Mouse (Mus musculus): Measurements from ENCODE around the gene Gna13. TPM values are rescaled to one million over a fixed set of nuclear protein-coding genes. Genes with fewer than 3 reads are reported as not detected.
"Not testable (repeated sequence)": the region's sequence is repeated elsewhere in the genome, so short reads cannot be mapped to it uniquely, and the experiment has no call there.

The Gna13 gene
- total RNA-seq (2021) = 10 to 100 TPM; 75.1 to 78.2 TPM
- long read RNA-seq, experiment 1, full-length matches to known transcripts = 27 of 34 reads
- long read RNA-seq, experiment 1, partial matches to known transcripts = 7 of 34 reads
- long read RNA-seq, experiment 1, other reads (novel, unspliced or antisense) = 0 of 34 reads
- long read RNA-seq, experiment 2, full-length matches to known transcripts = 44 of 67 reads
- long read RNA-seq, experiment 2, partial matches to known transcripts = 12 of 67 reads
- long read RNA-seq, experiment 2, other reads (novel, unspliced or antisense) = 11 of 67 reads

DNA sequence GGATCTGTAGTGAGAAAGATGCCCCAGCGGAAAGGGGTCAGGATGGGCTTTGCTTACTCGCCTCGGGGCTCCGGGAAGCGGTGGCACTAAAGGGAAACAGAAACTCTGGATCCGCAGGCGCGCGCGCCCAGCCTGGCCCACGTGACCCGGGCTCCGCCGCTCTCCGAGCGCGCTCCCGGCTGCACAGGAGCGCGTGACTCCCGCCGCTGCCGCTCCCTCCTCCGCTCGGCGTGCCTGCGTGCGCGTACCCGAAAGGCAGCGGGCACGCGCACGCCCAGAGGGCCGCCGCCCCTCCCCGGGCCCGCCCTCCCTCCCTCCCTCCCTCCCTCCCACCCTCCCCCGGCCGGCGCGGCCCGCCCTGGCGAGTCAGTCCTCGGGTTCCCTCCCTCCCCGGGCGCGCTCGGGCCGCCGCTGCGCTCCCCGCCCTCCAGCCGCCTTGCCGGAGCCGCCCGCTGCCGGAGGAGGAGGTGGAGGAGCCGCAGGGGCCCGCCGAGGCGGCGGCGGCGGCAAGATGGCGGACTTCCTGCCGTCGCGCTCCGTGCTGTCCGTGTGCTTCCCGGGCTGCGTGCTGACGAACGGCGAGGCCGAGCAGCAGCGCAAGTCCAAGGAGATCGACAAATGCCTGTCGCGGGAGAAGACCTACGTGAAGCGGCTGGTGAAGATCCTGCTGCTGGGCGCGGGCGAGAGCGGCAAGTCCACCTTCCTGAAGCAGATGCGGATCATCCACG, at the start of gene Gna13:
TSS of gene Gna13 (plus strand) at position 369 of the 728 bp plus-strand sequence.
- DNase-seq (ENCODE audit: low spot score in 2 of 2) = peak; percentile 77

DNA sequence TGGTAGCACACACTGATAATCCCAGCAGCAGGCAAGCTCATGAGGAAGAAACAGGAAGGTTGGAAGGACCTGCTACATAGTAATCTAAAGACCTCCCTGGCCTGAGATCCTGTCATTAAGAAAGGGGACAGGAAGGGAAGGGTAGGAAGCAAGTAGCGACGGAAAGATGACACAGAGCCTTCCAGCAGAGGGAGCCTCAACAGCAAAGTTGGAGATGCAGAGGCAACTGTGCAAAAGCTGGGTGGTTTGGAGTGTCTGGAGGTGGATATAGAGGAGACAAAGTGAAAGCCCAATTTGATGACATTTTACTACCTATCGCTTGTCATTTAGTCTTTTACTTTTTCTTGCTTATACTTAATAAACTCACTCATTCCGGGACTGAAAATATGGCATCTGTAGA, 45.7 kb upstream of the Gna13 start:
- no peak for DNase-seq (ENCODE audit: low spot score in 2 of 2)

DNA sequence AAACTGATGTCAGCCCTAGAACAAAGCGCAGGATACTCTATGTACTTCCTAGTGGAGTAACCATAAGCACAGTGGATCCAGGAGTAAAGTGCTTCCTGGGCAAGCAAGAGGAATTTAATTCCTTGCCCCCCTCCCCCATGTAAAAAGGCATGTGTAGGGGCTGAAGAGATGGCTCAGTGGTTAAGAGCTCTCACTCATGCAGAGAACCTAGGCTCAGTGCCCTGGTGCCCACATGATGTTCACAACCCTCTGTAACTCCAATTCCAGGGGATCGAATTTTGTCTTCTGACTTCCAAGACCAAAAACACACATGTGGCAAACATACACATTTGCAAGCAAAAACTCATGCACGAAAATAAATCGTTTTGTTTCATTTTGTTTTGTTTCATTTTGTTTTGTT, 43.2 kb upstream of the Gna13 start:
- no peak for DNase-seq (ENCODE audit: low spot score in 2 of 2)

DNA sequence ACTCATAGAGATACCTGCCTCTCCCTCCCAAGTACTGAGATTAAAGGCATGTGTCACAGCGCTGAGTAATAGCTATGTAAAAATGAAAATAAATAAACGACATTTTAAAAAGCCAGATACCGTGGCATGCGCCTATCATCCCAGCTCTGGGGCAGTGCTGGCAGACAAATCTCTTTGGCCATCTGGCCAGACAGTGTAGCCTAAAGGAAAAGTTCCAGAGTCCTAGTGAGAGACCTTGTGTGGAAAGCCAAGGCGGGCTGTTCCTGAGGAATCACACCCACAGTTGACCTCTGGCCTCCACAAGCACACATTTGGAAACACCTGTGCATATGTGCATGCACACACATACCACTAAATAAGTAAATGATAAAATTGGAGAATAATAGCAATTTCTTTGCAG, 42.7 kb upstream of the Gna13 start:
- no peak for DNase-seq (ENCODE audit: low spot score in 2 of 2)

DNA sequence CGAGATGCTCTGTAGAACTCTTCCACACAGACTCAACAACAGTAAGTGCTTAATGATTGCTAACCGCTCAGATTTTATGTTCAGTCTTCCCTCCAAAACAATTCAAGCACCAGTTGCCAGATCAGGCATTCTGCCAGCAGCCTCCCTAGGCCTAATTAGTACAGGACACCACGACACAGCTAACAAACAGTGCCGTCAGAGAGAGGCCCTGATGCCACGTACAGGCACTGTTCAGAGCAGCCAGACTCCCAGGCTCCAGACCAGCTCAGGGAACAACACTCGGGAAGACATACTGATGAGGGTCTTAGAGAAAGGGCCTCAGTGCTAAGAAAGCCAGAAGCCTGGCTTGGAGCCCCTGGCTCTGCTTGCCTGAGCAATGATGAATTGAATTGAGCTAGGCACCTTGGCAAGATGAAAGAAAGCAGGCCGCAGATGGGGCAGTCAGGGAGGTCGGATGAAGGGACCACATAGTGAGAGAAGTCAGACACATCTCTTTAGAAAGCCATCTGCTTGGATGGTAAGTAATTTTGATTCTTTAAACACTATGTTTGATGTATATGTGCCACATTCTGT, 42.2 kb upstream of the Gna13 start:
- no peak for DNase-seq (ENCODE audit: low spot score in 2 of 2)

DNA sequence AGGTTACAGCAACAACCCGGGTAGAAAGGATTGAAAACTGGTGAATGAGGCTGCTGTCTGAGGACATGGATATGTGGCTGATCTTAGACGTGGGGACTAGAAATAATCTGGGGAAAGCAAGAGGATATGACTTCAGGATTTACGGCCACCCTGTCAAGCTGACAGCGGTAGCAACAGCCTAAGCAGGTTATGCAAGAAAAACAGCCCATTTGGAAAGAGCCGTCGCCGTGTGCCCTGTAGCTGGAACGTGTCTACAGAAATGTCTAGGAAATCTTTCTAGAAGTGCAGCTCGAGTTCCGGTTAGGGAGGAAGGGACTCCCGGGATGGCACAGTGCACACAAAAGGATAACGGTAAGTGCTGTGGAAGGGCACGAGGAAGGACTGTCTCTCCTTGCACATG, 36.4 kb upstream of the Gna13 start:
- DNase-seq (ENCODE audit: low spot score in 2 of 2) = no peak

DNA sequence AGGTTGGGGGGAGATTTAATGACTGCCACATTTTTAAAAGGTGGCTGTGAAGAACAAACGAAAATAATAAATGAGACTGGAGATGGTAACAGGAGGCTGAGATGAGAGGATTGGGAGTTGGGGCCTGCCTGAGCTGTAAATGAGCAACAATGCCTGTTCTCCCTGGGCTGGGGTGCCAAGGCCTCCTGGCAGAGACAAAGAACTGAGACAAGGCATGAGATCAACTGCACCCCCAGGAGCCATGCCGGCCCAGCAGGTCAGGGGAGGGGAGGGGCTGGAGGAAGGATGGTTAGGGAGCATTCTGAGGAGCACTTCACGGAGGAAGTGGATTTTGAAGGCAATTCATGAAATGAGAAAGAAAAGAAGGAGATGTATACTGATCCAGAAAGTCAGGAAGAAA, 35.2 kb upstream of the Gna13 start:
- DNase-seq (ENCODE audit: low spot score in 2 of 2) = no peak

DNA sequence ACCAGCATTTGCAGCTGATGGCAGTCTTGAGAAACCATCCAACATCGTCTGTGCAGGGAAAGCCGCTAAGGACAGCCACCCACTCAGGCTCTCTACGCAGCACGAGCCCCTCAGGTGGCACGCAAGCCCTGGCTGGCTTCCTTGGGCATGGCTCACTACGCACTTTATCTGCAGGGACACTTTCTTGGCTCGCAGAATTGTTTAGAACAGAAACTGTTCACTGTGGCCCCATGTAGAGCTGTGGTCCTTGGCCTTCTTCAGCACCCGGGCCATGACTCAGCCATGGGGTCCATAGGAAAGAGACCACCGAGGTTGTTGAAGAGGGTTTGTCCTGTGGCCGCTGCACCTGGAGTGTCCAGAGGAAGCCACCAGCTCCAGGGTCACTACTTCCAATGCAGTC, 34.7 kb upstream of the Gna13 start:
- DNase-seq (ENCODE audit: low spot score in 2 of 2) = no peak

DNA sequence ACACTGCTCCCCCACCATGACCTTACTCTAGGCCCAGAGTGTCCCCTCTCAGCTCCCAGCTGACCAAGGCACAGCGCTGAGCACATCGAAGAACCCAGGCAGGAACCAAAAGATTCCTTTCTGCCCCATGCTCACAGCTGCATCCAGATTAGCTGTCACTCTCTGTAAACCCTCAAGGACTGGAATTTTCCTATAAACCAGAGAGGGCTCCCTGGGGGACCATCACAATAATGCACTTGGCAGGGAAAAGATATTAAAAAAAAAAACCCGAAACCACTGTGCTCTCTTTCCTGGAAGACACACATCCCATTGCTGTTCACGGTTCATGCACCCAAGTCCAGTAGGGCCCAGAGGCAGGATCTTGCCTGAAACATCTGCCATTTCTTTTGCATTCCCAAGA, 33.3 kb upstream of the Gna13 start:
- DNase-seq (ENCODE audit: low spot score in 2 of 2) = no peak

DNA sequence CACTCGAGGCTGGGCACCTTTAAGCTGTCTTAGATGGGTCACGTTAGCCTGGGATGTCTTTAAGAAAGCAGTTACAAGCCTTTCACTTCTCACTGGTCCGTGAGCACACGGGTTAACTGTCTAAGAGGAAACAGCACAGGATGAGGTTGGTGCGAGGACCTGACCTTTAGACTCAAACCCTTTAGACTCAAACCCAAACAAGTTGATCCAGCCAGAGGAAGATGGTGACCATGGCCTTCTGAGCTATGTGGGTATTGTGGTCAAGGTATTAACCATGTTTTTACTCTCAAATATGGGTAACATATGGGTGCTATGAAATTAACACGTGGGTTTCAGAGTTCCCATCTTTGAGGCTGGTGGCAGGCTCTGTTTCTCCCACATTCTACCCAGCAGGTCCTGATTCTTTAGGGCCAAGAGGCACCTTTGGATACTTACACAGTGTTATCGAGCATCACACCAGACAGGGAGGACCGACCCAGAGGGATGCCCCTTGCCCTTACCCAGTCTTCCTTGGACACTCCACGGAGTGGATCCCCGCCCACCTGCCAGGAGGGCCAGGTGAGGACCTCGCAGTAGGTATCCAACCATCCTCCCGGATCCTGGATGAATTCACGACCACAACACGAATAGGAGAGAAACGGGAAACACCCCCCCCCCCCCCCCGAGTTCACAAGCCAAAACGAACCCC, 31.8 kb upstream of the Gna13 start:
- no peak for DNase-seq (ENCODE audit: low spot score in 2 of 2)

DNA sequence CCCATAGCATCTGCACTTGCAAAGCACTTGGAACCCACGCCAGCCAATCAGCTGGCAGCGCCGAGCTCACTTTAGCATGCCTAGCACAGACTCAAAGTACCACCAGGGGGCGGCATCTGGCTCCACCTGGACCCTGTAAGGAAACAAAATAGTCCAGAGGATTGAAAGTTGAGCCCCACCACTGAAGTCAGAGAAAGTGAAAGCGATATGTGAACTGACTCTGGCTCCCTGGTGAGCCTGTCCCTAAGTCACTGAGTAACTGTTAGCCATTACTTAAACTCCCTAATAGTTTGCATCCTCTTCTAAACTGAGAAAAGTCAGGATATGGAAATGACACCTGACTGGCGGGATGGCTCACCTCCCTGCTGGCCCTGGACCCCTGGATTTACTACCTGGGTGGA, 31.2 kb upstream of the Gna13 start:
- peak; percentile 85 to 89 for DNase-seq (ENCODE audit: low spot score in 2 of 2)

DNA sequence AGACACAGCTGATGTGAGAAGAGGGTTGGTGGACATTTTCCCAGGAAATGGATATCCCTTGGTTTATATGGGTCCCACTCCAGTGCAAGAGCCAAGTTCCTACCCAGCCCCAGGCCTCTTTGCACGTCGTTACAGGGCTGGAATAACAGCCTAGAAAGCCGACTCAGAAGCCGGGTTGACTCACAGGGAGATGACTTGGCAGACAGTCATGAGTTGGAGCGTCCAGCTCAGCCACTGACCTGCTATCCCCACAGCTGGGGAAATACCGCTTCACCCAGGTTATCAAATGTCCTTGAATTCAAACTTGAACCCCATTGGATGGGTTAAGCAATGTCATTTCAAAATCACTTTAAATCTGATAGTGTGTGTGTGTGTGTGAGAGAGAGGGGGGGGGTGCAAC, 29.9 kb upstream of the Gna13 start:
- no peak for DNase-seq (ENCODE audit: low spot score in 2 of 2)

DNA sequence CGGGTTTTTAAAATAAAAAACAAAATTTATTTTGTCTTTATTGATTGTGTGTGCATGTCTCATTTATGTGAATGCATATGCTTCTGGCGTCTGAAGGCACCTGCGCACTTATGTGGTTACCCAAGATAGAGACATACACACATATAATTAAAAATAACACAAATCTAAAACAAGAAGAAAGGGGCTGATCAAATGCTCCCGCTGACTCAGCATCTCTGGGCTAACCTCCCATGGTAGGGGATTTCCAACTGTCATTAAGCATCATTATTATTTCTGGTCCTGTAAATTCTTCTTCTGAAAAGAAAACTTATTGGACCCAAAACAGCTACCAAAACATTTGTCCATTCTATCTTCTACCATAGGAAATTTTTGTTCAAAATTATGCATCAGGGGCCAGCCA, 27.9 kb upstream of the Gna13 start:
- DNase-seq (ENCODE audit: low spot score in 2 of 2) = no peak

DNA sequence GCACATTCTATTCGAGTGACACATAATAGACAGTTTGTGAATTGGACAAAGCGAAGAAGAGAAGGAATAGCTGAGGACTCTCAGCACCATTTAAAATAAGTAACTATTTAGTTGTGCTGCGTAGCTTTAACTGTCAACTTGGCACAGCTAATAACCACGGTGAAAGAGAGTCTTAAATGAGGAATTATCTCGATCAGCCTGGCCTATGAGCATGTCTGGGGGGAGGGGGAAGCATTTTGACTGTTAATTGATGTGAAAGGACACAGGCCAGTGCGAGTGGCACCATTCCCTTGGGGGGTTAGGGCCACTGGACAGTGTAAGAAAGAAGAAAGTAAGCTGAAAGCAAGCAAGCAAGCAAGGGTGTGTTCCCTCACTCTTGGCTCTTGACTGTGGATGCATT, 26.7 kb upstream of the Gna13 start:
- no peak for DNase-seq (ENCODE audit: low spot score in 2 of 2)

DNA sequence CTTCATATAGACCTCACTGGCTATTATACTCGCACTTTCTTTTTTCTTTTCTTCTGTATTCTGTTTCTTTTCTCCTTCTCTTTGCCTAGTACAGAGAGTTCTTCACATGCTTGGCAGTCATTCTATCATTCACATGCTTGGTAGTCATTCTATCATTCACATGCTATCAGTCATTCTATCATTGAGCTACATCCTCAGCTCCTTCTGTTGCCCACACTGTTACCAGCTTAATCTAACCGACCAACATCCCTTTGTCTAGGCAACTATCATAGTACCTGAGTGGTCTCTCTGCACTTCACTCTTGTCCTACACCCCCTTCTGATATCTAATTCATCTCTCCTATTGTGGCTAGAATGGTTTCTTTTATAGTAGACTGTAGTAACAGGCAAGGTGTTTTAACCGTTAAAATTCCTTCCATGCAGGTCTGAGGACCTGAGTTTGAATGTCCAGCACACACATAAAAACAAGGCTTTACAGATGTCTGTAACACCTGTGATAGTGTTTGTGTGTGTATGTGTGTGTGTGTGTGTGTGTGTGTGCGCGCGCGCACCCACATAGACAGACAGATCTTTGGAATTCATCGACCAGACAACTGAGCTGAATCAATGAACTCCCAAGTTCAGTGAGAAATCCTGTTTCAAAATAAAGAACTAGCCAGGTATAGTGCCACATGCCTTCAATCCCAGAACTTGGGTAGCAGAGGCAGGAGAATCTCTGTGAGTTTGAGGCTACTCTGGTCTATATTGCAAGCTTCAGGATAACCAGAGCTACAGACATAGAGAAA, 23.3 kb upstream of the Gna13 start:
- DNase-seq (ENCODE audit: low spot score in 2 of 2) = no peak

DNA sequence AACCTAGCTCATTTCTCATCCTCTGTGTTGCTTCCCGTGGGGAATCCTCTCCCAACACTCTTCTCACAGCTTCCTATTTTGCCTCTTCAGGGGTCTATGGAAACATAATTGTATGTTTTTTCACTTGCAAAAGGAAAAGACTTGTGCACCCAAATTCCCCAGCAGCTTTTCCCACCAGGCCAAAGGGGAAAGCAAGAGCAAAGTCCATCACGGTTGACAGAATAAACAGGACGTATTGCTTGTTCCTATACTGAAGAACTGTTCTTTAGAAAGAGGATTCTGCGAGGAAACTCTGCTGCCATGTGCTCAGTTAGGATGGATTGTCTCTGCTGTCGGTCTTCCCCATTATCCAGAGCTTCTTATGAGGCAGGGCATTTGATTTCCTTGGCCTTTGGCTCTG, 22.1 kb upstream of the Gna13 start:
- no peak for DNase-seq (ENCODE audit: low spot score in 2 of 2)

DNA sequence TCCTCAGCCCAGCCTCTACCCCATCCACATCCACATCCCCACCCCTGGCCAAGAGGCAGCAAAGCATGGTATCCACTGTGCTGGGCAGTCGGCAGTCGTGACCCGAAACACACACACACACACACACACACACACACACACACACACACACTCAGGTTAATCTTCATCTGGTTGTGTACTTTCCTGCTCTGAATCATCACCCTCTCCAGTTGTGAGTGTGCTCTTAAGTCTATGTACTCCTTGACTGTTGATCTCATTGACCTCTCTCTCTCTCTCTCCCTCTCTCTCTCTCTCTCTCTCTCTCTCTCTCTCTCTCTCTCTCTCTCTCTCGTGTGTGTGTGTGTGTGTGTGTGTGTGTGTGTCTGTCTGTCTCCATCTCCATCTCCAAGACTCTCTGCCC, 20.0 kb upstream of the Gna13 start:
- not testable (repeated sequence) for DNase-seq (ENCODE audit: low spot score in 2 of 2)

DNA sequence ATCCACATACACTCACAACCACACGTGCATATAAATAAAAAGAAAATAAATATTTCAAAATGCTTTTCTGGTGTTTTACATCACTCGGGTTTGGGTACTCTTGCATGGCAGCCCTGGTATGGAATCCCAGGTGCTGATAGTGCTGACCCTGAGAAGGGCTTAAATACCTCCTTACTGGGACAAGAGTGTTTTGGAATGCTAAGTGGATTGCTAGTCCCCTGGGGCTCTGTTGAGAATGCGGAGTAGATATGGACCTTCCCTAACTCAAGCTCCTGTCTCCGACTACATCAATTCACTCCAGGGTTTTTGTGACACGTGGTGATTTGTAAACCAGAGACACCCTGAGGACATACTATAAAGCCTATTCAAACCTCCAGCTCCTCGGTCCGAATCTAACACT, 19.1 kb upstream of the Gna13 start:
- no peak for DNase-seq (ENCODE audit: low spot score in 2 of 2)

DNA sequence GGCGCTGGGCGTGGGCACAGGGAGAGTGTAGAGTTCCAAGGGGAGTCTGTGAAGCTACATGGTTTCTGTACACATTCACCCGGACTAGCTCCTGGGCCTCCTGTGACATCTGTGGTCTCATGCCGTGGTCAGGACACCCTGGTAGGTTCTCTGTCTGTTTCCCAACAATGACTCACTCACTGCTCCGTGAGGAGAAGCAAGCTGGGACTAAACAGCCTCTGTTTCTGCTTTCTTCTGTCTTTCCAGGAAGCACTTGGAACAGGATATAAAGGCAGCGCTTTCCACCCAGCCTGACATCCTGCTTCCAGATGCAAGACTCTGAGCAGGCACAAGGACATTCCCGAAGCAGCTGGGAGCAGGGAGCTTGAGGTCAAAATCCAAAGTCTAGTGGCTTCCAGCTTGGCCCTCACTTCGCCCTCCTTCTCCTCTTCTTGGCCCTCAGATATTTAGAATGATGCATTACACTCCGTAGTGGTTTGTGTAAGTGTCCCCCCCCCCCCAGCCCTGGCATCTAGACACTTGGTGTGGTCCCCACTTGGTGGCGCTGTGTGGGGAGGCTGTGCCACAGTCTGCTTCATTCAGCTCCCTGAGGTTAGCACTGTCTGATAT, 18.5 kb upstream of the Gna13 start:
- no peak for DNase-seq (ENCODE audit: low spot score in 2 of 2)

DNA sequence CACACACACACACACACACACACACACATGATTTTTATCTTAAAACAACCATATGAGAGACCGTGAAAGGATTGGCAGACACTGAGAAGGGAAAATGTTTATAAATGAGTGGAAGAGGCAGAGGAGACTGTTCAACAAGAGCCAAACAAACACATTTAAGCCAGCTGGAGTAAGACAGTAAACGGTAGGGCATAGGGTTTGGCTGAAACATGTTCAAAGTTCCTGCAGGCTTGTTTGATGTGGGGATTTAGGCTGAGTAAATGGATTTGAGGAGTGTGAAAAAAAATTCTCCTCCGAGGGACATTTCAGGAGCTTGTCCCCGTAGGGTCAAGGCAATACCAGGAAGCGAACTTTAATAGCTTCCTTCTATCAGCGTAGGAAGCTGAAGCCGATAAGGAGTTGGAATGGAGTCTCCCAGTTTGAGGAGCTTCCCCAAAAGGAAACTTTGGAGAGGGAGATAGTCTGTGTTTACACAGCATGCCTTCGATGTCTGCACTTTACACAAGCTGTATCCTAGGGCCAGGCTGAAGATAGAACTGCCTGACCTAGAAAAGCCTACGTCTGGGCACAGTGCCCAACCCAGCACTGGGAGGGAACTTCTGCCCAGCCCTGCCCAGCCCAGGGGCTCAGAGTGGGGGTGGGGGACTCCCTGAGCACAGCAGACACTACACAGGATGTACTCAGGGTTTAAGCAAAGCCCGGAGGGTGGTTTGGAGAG, 15.2 kb upstream of the Gna13 start:
- peak; percentile 65 to 76 for DNase-seq (ENCODE audit: low spot score in 2 of 2)
